Mouse (Mus musculus) forebrain, embryonic 14.5 days (tissue): ENCODE measurements at regions not wholly inside any gene's neighbourhood (a gene's known extent, or its start where the extent isn't known, plus 50 kb on each side); places are given as distances from the start of the nearest gene placed in this dataset.

Experiments
- ATAC-seq: fragments of 200-750 bp; cut with Nextera tagmentation; 2 replicates; pipeline ENCODE4 v1.8.0; 2017; ENCODE audit warnings: mild to moderate bottlenecking, moderate library complexity
- DNase-seq: peaks from one replicate; pipeline ENCODE4 v3.0.0-alpha.2; 2015; ENCODE audit warnings: low spot score
- H3K27ac ChIP-seq: fragments of 300-500 bp; sonication (generic); 2 replicates; pipeline ENCODE4 v1.5.1; 2014; ENCODE audit warnings: low read depth, mild to moderate bottlenecking, control low read depth, low read length, moderate library complexity
- H3K27me3 ChIP-seq: fragments of 300-500 bp; sonication (generic); replicated peaks from 2 replicates; pipeline ENCODE4 v1.6.1; 2014; ENCODE audit warnings: low read length, control low read depth, mixed read lengths; ENCODE audit not compliant: control insufficient read depth, insufficient read depth
- H3K36me3 ChIP-seq: fragments of 300-500 bp; sonication (generic); 2 replicates; pipeline ENCODE4 v1.6.1; 2014; ENCODE audit warnings: low read length, control low read depth; ENCODE audit not compliant: control insufficient read depth, insufficient read depth
- H3K4me1 ChIP-seq: fragments of 300-500 bp; sonication (generic); 2 replicates; pipeline ENCODE4 v1.6.1; 2014; ENCODE audit warnings: antibody characterized with exemption, low read length, control low read depth; ENCODE audit not compliant: control insufficient read depth, insufficient read depth
- H3K4me2 ChIP-seq: fragments of 300-500 bp; sonication (generic); 2 replicates; pipeline ENCODE4 v1.6.1; 2014; ENCODE audit warnings: mild to moderate bottlenecking, control low read depth, low read length
- H3K4me3 ChIP-seq: fragments of 300-500 bp; sonication (generic); 2 replicates; pipeline ENCODE4 v1.5.1; 2014; ENCODE audit warnings: low read depth, low read length, control low read depth
- H3K9ac ChIP-seq: fragments of 300-500 bp; sonication (generic); 2 replicates; pipeline ENCODE4 v1.6.1; 2014; ENCODE audit warnings: mild to moderate bottlenecking, low read length, control low read depth, moderate library complexity
- H3K9me3 ChIP-seq: fragments of 300-500 bp; sonication (generic); replicated peaks from 2 replicates; pipeline ENCODE4 v1.6.1; 2016; ENCODE audit warnings: low read length, control low read depth, mixed read lengths; ENCODE audit not compliant: control insufficient read depth
- WGBS: fragments of 180-500 bp; shearing (Covaris S2); extraction: QIAGEN DNeasy Blood & Tissue Kit; methylation state at CpG from one replicate; pipeline ENCODE4 v1.1.7; 2014; 5-methylcytosine and 5-hydroxymethylcytosine counted together

DNA sequence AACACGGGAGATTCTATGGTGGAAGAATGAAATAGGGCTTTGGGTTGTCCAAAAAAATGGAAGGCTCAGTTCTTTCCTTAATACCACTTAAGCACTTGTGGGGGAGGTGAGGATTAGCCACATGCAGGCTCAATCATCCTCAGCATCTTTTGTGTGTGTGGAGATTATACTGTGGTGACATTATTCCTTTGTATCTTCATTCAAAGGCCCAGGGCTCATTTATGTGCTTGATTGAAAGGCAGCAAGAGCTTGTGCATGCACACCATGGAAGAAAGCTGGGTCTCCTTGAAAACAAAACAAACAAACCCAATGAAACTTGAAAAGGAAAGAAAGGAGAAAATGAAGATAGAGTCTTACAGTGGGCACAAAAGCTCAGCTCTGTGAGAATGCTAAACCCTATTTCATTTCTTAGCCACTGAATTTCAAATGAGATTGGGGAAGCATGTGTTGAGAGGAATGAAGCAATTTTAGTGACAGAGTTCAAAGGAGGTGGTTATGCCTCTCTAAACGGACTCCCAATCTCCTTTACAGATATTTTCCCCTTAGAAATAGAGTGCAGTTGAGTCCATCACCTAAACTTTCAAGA, 1106.8 kb downstream of the Cdh8 start:
- WGBS: 3% methylated on average over 2 of the region's 2 CpGs
- Histone ChIP-seq H3K9ac (no peak overlapping the region), H3K36me3 (no peaks in the 10 kb centered on the region), H3K27ac (no peak overlapping the region), H3K4me3 (no peak overlapping the region), H3K4me2 (no peak overlapping the region), H3K9me3 (no peaks in the 10 kb centered on the region), H3K4me1 (peaks cover 3% of the 10 kb centered on the region; the same call in 1 of the 2 replicates), H3K27me3 (no peaks in the 10 kb centered on the region)
- ATAC-seq (peak; percentile 95), DNase-seq (peak; percentile 86)

DNA sequence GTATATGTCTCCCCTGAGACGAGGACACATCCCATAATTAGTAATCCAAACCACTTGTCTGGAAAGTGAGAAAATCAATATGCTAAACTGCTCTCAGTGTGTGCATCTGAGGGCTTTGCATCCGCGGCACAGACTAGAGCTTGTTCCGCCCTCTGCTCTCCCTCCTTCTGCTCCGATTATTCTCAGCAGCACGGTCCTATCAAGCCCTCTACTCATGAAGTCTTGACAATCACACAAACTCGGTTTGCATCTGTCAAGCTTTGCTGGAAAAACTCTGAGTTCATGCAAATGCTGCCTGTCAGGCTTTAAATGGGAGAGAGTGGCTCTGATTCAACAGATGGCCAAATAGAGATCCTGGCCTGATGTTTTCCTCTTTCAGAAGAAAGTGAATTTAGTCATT, 1121.3 kb downstream of the Cdh8 start:
- ATAC-seq: peak; percentile 74
- peak; percentile 68 for DNase-seq
- no peaks in the 10 kb centered on the region for H3K9me3 ChIP-seq
- no peak overlapping the region for H3K4me3 ChIP-seq
- H3K36me3 ChIP-seq: no peaks in the 10 kb centered on the region
- no peaks in the 10 kb centered on the region for H3K4me1 ChIP-seq
- H3K9ac ChIP-seq: no peak overlapping the region
- 32% methylated on average over 7 of the region's 7 CpGs for WGBS
- no peak overlapping the region for H3K4me2 ChIP-seq
- no peak overlapping the region for H3K27ac ChIP-seq
- no peaks in the 10 kb centered on the region for H3K27me3 ChIP-seq

- H3K4me2 ChIP-seq: no peak overlapping the region
- H3K9me3 ChIP-seq: no peaks in the 10 kb centered on the region
- H3K4me3 ChIP-seq: no peak overlapping the region
- no peaks in the 10 kb centered on the region for H3K36me3 ChIP-seq
- WGBS: 88% methylated on average over 3 of the region's 3 CpGs
- no peak for DNase-seq
- no peaks in the 10 kb centered on the region for H3K27me3 ChIP-seq
- H3K27ac ChIP-seq: no peak overlapping the region
- no peak for ATAC-seq
- no peak overlapping the region for H3K9ac ChIP-seq
- H3K4me1 ChIP-seq: no peaks in the 10 kb centered on the region
Observed at GRCm38 (mm10) chr8:98260281-98260680, 1156.0 kb downstream of the Cdh8 start.

GRCm38 (mm10) chr8:98243328-98243926, 1172.8 kb downstream of the Cdh8 start:
- Histone ChIP-seq H3K4me3 (no peak overlapping the region), H3K27me3 (no peaks in the 10 kb centered on the region), H3K9me3 (no peaks in the 10 kb centered on the region), H3K4me2 (no peak overlapping the region), H3K4me1 (no peaks in the 10 kb centered on the region), H3K27ac (no peak overlapping the region), H3K36me3 (no peaks in the 10 kb centered on the region), H3K9ac (no peak overlapping the region)
- DNase-seq: peak; percentile 33
- ATAC-seq: no peak
- 53% methylated on average over 6 of the region's 6 CpGs for WGBS

DNA sequence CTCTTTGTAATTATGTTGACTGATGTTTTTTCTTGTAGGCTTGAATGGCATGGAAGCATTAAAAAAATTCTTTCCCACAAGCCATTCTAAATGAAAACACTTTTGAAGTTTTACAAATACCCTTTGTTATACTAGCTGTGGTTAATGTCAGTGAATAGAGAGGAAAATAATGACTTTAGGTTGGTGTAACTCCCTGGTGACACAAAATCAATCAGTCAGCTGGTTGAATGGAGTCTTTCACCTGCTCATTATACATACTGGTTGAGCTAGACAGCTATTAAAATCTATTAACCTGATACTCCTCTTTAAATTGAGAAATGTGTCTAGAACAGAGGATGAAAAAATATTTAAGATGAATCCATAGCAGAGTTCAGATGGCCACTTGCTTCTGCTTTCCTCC, 1202.3 kb downstream of the Cdh8 start:
- no peak overlapping the region for H3K9ac ChIP-seq
- no peaks in the 10 kb centered on the region for H3K36me3 ChIP-seq
- ATAC-seq: no peak
- peak; percentile 4 for DNase-seq
- H3K27ac ChIP-seq: no peak overlapping the region
- no peaks in the 10 kb centered on the region for H3K4me1 ChIP-seq
- H3K9me3 ChIP-seq: no peaks in the 10 kb centered on the region
- no peak overlapping the region for H3K4me2 ChIP-seq
- H3K27me3 ChIP-seq: no peaks in the 10 kb centered on the region
- no peak overlapping the region for H3K4me3 ChIP-seq
